Mouse (Mus musculus) layer of hippocampus, adult 18-20 months (tissue): ENCODE data around the gene Cbln3. TPM values are rescaled to one million over a fixed set of nuclear protein-coding genes. Genes with fewer than 3 reads are reported as not detected.

Source experiments
- DNase-seq, 2 experiments: peaks; one replicate each; pipeline ENCODE4 v3.0.0; 2022; ENCODE audit warnings: low spot score in 2 of 2
- total RNA-seq, 2 experiments: library from RNA; stranded (reverse); gene quantifications; 2 replicates each; pipeline ENCODE4 v1.2.3; 2021

The Cbln3 gene
- total RNA-seq, 2 experiments from 2014 or later = 0.15 to 0.64 TPM

- no peak for DNase-seq
Measured at GRCm38 (mm10) chr14:55880982-55881381, 3.2 kb downstream of the Cbln3 start.

GRCm38 (mm10) chr14:55879623-55880022, 4.6 kb downstream of the Cbln3 start:
- DNase-seq = peak; percentile 64 to 89

DNA sequence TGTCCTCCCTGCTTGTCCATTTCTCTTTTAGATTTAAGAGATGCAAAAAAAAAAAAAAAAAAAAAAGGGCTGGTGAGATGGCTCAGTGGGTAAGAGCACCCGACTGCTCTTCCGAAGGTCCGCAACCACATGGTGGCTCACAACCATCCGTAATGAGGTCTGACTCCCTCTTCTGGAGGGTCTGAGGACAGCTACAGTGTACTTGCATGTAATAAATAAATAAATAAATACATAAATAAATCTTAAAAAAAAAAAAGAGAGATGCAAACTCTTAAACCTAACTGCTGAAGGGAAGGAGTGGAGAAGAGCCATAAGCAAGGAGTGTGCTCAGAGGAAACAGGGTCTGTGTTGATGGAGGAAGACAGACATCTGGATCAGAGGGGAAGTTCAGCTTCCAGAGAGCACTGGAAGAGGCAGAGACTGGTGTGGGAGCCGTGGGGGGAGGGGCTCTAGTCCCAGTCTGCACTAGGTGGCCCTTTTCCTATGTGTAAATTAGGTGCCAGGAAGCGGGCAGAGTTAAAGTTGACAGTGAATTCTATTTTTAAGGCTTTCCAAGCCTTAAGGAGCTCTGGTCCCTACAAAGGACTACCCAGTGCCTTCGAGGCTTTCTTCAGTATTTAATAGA, 5.8 kb downstream of the Cbln3 start:
- DNase-seq = no peak

DNA sequence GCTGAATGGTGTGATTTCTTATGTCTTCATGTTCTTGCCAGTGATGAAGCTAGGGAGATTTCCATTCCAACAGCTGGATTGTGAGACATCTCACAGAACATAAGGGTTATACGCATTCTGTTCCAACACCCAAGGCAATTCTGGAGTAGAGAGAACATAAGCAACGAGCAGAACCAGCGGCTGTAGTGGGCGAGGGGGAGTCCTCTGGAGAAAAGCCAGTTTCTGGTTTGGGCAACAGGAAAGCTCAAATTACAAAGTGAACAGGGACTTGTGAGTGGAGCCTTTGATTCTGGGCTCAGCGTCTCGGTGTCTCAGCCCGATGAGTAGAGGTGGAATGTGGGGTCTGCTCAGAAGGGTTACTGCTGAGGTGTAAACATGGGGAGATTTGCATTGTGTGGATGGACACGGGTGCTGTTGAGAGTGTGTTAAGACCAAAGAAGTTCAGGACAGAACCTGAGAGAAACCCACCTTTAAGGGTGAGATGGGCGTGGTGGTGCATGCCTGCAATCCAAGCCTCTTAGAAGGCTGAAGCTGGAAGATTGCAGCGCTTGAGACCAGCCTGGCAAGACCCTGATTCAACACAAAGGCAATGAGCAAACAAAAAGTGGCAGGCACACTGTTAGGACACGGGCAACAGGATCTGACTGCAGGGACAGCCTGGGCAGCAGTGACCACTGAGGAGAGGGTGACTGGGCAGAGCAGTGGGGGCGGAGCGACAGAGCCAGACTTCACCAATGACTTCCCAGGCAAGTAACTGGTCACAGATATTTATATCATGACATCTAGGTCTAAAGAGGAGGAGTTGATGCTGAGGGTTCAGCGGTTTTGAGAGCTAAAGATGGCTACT, 6.5 kb downstream of the Cbln3 start:
- DNase-seq = no peak

DNA sequence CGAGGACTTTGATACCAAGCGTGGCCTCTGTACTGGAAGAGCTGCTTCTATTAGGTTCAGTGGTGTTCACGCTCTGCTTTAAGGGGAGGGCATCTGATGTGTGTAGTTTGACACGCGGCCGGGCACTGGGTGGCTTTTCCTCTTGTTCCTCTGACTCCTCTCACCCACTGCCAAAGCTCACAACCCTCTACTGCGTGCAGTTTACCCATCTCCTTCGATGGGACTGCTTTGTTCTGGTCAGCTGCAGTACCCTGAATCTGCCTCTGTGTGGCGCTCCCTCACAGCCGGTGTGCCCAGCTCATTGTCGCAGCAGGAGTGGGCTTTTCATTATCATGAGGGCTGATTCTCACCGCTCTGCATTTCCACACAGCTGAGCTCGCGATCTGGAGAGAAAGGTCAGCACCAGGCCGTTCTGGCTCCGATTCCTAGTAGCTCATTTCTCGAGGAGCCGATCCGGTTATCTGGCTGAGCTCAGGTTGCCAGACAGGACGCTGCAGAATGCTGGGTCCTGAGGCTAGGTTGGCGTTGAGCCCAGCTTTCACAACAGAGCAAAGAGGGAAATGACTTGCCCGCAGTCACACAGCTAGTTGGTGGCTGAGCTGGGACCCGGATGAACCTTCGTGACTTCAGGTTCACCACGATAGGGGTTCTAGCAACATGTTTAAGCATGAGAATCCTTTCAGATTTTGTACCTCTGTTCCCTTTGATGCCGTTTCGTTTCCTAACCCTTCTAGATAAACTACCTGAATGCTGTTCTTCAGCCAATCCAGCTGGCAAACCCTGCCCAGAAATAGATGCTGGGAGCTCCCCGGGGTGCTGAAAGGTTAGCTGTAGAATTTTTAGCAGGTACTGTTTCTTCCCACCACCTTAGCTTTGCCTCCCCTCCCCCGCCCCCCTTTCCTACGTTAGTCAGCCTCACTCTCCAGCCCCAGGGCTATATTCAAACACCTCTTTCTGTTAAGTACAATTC, 10.2 kb downstream of the Cbln3 start:
- DNase-seq = peak; percentile 54 to 77

DNA sequence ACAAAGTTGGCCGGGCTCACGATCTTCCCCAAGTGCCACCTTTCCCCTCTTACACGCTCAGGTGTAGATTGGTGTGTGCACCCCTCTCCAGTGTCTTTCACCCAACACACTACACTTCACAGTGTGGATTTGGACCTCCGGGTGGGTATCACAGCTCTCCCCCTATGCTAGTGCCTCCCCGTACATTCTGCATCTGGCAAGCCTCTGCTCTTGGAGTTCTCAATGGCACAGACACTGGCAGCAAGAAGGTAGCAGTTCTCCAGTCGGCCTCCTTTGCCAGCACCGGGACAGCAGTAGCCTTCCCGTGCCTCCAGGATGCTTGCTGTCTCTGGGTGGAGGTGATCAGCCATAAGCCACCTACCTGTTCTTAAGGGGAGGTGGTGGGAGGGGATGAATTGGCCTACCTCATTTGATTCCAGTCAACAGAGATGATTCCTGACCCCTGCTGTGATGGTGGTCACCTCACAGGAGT, 10.9 kb downstream of the Cbln3 start:
- DNase-seq = no peak

GRCm38 (mm10) chr14:55872551-55872950, 11.6 kb downstream of the Cbln3 start:
- no peak for DNase-seq

GRCm38 (mm10) chr14:55872039-55872438, 12.2 kb downstream of the Cbln3 start:
- no peak for DNase-seq

GRCm38 (mm10) chr14:55869538-55869937, 14.7 kb downstream of the Cbln3 start:
- DNase-seq = no peak

DNA sequence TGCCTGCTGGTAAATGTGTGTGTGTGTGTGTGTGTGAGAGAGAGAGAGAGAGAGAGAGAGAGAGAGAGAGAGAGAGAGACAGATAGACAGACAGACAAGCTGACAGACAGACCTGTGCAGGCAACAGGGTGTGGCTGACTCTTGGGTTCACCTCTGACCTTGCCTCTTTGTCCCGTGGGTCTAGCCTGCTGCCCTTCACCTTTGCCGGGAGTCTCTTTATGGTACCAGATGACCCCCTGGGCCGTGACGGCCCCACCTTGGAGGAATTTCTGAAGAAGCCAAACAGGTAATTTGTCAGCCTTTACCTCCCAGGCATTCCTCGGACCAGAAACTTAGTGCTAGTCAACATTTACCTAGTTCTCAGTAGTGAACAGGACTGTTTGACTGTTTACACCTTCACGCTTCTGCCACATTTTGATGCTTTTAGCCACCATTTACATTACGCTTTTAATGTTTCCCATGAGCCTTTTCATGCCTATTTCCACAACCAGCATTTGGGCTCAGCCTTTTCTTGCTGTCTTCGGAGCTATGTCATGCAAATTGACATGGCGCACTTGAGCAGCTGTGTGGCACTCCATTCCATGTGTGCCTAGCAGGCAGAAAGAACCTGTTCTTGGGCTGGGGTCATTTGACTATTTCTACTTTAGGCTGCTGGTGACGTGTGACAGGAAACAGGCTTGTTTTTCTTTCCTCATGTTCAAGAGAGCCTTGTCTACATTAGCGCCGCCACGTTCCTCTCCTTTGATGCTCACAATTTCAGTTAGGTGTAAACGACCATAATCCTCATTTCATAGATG, 15.8 kb downstream of the Cbln3 start:
- DNase-seq = no peak

GRCm38 (mm10) chr14:55866962-55867361, 17.2 kb downstream of the Cbln3 start:
- peak in 1 of 2 experiments; percentile 69 for DNase-seq

DNA sequence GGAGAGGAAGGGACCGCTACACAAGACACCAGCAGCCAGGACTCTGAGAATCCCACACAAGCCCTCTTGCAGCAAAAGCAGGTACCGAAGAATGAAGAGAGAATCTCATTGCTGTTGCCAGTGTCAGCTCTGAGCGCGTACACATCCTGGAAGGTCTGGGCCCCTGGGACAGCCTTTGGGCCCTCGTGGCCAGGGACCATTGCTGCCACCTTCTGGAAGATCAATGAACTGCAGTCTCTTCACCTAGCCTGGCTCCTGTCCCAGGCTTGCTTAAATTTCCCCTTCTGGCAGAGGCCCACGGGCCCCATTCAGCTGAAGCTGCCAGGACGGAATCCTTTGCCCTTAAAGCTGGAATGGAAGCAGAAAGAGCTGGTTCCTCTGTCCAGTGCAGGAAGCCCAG, 20.4 kb downstream of the Cbln3 start:
- DNase-seq = peak in 1 of 2 experiments; percentile 64

- no peak for DNase-seq
Measured at GRCm38 (mm10) chr14:55862970-55863369, 21.2 kb downstream of the Cbln3 start.

- DNase-seq = no peak
Measured at GRCm38 (mm10) chr14:55862186-55862585, 22.0 kb downstream of the Cbln3 start.

DNA sequence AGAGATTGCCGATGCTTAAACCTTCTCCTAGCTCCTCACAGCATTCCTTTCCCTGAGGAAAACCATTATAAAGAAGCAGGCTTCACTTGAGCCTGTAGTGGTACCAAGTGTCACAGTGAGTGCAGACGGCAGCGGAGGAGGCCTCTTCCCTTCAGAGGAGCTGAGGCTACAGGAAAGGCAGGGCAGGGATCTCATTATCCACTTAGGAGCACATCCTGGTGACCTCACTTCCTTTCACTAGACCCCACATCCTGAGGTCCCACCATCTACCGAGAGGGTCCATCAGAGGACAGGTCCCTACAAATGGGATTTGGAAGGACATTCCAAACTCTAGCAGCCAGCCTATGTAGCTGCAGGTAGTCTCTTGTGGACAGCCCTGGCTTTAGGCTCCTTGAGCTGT, 26.6 kb downstream of the Cbln3 start:
- no peak for DNase-seq

DNA sequence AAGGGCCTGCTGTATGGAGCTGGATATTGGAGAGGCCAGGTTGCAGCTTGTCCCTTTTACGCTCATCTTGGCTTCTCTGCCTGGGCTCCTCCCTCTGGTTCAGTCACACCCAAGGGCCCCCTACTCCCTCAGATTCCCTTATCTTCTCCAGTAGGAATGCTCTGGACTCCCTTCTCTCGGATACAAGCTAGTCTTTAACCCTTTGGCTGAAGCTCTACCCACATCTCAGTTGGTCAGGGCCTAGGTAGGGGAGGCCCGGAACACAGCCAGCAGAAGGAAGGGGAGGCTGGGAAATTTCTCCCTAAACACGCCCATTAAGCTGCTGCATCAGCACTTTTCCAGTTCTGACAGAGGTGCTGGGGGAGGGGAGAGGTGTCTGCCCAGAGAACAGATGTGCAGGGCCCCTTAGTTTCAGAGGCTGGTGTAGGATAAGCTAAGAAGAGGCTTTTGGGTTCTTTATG, 29.1 kb downstream of the Cbln3 start:
- no peak for DNase-seq

DNA sequence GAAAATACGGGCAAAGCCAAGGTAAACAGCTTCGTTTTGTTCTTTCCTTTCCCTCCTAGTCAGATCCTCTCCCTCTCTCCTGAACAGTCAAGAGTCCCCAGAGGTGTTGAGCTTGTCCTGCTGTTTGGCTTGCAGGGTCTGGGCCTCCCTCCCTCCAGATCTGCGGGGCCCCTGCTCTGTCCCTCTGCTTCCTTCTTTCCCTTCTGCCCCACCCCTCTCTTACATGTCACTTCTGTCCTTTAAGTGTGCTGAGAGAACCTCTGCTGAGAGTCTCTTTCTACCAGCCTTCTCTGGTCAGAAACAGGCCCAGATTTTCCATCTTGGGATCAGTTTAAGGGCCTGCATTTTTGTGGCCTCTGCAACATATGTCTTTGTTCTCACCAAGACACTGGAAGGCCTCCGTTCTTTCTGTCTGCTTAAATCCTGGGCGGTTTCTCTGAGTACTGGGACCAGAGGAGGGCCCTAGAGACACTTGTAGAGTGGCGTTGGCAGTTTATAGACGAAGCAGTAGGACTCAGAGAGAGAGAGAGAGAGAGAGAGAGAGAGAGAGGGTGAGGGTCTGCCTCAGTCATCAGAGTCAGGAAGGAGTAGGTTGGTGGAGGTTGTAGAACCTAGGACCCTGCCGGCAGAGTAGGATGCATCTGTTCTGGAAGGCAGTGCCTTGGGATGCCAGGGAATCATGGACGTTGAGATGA, 29.6 kb downstream of the Cbln3 start:
- DNase-seq = no peak

GRCm38 (mm10) chr14:55853621-55854285, 30.4 kb downstream of the Cbln3 start, which contains the start of gene Nynrin:
Nynrin (plus strand) TSS chr14:55854010.
- DNase-seq = no peak
